Mouse (Mus musculus): ENCODE measurements around the gene Slc26a5.

Slc26a5 gene

GRCm38 (mm10) chr5:21865346-21866107 lies at the start of gene Slc26a5:
TSS of gene Slc26a5 (minus strand) at chr5:21865604.
- DNase-seq (ENCODE audit: low read depth, low spot score): peak; percentile 38

GRCm38 (mm10) chr5:21914776-21915175 lies 49.4 kb upstream of the Slc26a5 start:
- no peak for DNase-seq (ENCODE audit: low read depth, low spot score)

GRCm38 (mm10) chr5:21912835-21913530 lies 47.6 kb upstream of the Slc26a5 start:
- no peak for DNase-seq (ENCODE audit: low read depth, low spot score)

- DNase-seq (ENCODE audit: low read depth, low spot score): no peak
These were observed 45.3 kb upstream of the Slc26a5 start for GRCm38 (mm10) chr5:21910726-21911125.

- DNase-seq (ENCODE audit: low read depth, low spot score): no peak
These were observed 44.3 kb upstream of the Slc26a5 start for GRCm38 (mm10) chr5:21909713-21910112.

GRCm38 (mm10) chr5:21901411-21901810 lies 36.0 kb upstream of the Slc26a5 start:
- no peak for DNase-seq (ENCODE audit: low read depth, low spot score)

GRCm38 (mm10) chr5:21900891-21901290 lies 35.5 kb upstream of the Slc26a5 start:
- no peak for DNase-seq (ENCODE audit: low read depth, low spot score)

GRCm38 (mm10) chr5:21898875-21899274 lies 33.5 kb upstream of the Slc26a5 start:
- DNase-seq (ENCODE audit: low read depth, low spot score): no peak

GRCm38 (mm10) chr5:21896586-21896985 lies 31.2 kb upstream of the Slc26a5 start:
- DNase-seq (ENCODE audit: low read depth, low spot score): no peak

- no peak for DNase-seq (ENCODE audit: low read depth, low spot score)
These were observed 28.8 kb upstream of the Slc26a5 start for GRCm38 (mm10) chr5:21894168-21894567.

GRCm38 (mm10) chr5:21866750-21867149 lies 1.3 kb upstream of the Slc26a5 start:
- no peak for DNase-seq (ENCODE audit: low read depth, low spot score)

GRCm38 (mm10) chr5:21866311-21866712 lies 908 bp upstream of the Slc26a5 start:
- DNase-seq (ENCODE audit: low read depth, low spot score): peak; percentile 37

- no peak for DNase-seq (ENCODE audit: low read depth, low spot score)
These were observed 6.8 kb downstream of the Slc26a5 start for GRCm38 (mm10) chr5:21858653-21859052.

GRCm38 (mm10) chr5:21851679-21852340 lies 13.6 kb downstream of the Slc26a5 start:
- DNase-seq (ENCODE audit: low read depth, low spot score): no peak

GRCm38 (mm10) chr5:21847438-21847837 lies 18.0 kb downstream of the Slc26a5 start:
- DNase-seq (ENCODE audit: low read depth, low spot score): peak; percentile 10

GRCm38 (mm10) chr5:21846616-21847290 lies 18.7 kb downstream of the Slc26a5 start:
- no peak for DNase-seq (ENCODE audit: low read depth, low spot score)

- DNase-seq (ENCODE audit: low read depth, low spot score): peak; percentile 33
These were observed 20.7 kb downstream of the Slc26a5 start for GRCm38 (mm10) chr5:21844676-21845075.

- no peak for DNase-seq (ENCODE audit: low read depth, low spot score)
These were observed 33.6 kb downstream of the Slc26a5 start for GRCm38 (mm10) chr5:21831761-21832160.

- DNase-seq (ENCODE audit: low read depth, low spot score): no peak
These were observed 36.5 kb downstream of the Slc26a5 start for GRCm38 (mm10) chr5:21828855-21829254.

GRCm38 (mm10) chr5:21827643-21828042 lies 37.8 kb downstream of the Slc26a5 start:
- no peak for DNase-seq (ENCODE audit: low read depth, low spot score)

- no peak for DNase-seq (ENCODE audit: low read depth, low spot score)
These were observed 39.0 kb downstream of the Slc26a5 start for GRCm38 (mm10) chr5:21826370-21826769.

- DNase-seq (ENCODE audit: low read depth, low spot score): peak; percentile 74
These were observed 51.4 kb downstream of the Slc26a5 start for GRCm38 (mm10) chr5:21813994-21814393.
